Mouse (Mus musculus) lung, embryonic 14.5 days (tissue): ENCODE measurements at regions not wholly inside any gene's neighbourhood (a gene's known extent, or its start where the extent isn't known, plus 50 kb on each side); places are given as distances from the start of the nearest gene placed in this dataset.

Source experiments
- ATAC-seq: fragments of 200-750 bp; cut with Nextera tagmentation; 2 replicates; pipeline ENCODE4 v1.8.0; 2017; ENCODE audit warnings: mild to moderate bottlenecking, moderate TSS enrichment, moderate library complexity; ENCODE audit not compliant: insufficient read depth
- DNase-seq: peaks from one replicate; pipeline ENCODE4 v3.0.0-alpha.2; 2015
- H3K27ac ChIP-seq: fragments of 300-500 bp; sonication (generic); 2 replicates; pipeline ENCODE4 v1.5.1; 2014; ENCODE audit warnings: low read depth, mild to moderate bottlenecking, moderate library complexity
- H3K27me3 ChIP-seq: fragments of 300-500 bp; sonication (generic); 2 replicates; pipeline ENCODE4 v1.6.1; 2014; ENCODE audit warnings: low read length, control low read depth; ENCODE audit not compliant: insufficient read depth
- H3K36me3 ChIP-seq: fragments of 300-500 bp; sonication (generic); 2 replicates; pipeline ENCODE4 v1.6.1; 2014; ENCODE audit warnings: control low read depth; ENCODE audit not compliant: insufficient read depth
- H3K4me1 ChIP-seq: fragments of 300-500 bp; sonication (generic); 2 replicates; pipeline ENCODE4 v1.6.1; 2014; ENCODE audit warnings: antibody characterized with exemption, control low read depth; ENCODE audit not compliant: insufficient read depth
- H3K4me2 ChIP-seq: fragments of 300-500 bp; sonication (generic); 2 replicates; pipeline ENCODE4 v1.6.1; 2014; ENCODE audit warnings: mild to moderate bottlenecking
- H3K4me3 ChIP-seq: fragments of 300-500 bp; sonication (generic); 2 replicates; pipeline ENCODE4 v1.5.1; 2014; ENCODE audit warnings: low read depth, low read length
- H3K9ac ChIP-seq: fragments of 300-500 bp; sonication (generic); 2 replicates; pipeline ENCODE4 v1.6.1; 2014
- H3K9me3 ChIP-seq: fragments of 300-500 bp; sonication (generic); 2 replicates; pipeline ENCODE4 v1.6.1; 2016; ENCODE audit warnings: low read depth, low read length, control low read depth
- CTCF ChIP-seq: IDR thresholded peaks from 2 replicates; pipeline ENCODE4 v1.5.1; 2016; ENCODE audit warnings: antibody characterized with exemption, low read depth
- WGBS: fragments of 180-500 bp; shearing (Covaris S2); extraction: QIAGEN DNeasy Blood & Tissue Kit; methylation state at CpG from one replicate; pipeline ENCODE4 v1.1.7; 2014; 5-methylcytosine and 5-hydroxymethylcytosine counted together

DNA sequence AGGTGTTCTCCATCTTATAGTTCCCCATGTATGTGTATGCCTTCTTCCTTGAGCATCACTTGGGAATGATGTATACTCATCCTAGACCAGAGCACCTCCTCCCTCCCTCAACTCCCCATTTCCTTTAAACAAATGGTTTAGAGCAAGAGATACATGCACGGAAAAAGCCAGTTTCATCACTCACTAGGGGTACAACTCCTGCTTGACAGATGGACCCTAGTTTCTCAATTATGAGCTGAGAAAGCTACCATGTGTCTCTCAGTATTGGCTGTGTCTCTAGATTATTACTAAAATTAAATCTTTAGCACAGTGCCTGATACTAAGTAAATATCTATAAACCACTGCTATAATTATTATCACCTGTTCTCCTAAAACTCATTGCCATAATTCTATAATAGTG is 266.2 kb upstream of the Nr3c2 start:
- Histone ChIP-seq H3K4me1 (no peaks in the 10 kb centered on the region), H3K4me3 (no peak overlapping the region), H3K9me3 (no peaks in the 10 kb centered on the region), H3K9ac (no peak overlapping the region), H3K27ac (no peak overlapping the region), H3K27me3 (no peaks in the 10 kb centered on the region), H3K4me2 (no peak overlapping the region), H3K36me3 (no peaks in the 10 kb centered on the region)
- WGBS, result 45% methylated on average over 1 of the region's 1 CpGs
- ATAC-seq, result no peak
- DNase-seq, result no peak
- TF ChIP-seq CTCF, result no peak
